Mouse (Mus musculus): ENCODE data around the gene Gabbr2. TPM values are rescaled to one million over a fixed set of nuclear protein-coding genes. Genes with fewer than 3 reads are reported as not detected.

The Gabbr2 gene
- polyA plus RNA-seq, 1 experiment, result not detected

DNA sequence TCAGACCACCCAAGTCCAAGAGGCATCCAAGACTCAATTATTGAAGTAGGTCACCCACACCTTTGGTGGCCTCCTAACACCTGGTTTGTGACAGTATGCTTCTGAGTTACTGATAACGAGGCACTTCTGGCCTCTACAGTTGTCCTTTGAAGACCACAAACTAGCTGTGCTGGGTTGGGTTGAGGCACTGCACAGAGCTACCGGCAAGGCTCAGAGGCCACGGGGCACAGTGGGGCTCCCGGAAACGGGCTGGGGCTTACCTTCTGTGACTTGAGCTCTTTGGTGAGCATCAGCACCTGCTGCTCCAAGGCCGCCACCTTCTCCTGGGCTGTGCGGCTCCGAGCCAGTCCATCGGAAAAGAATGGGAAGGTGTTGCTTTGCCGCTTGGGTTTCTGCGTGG is 363.6 kb downstream of the Gabbr2 start:
- no peak overlapping the region for H3K4me3 ChIP-seq (replicated peaks)
- H3K4me1 ChIP-seq, result peaks cover 67% of the 10 kb centered on the region
- H3K9me3 ChIP-seq, result no peaks in the 10 kb centered on the region
- no peaks in the 10 kb centered on the region for H3K27me3 ChIP-seq (replicated peaks)
- TF ChIP-seq GATA1 (IDR thresholded peaks at IDR 0.05; ENCODE audit: borderline replicate concordance, low read length) (no peak), FLI1 (IDR thresholded peaks at IDR 0.05; ENCODE audit: low read length) (no peak)
- H3K36me3 ChIP-seq (replicated peaks; ENCODE audit: low read length), result peaks cover 84% of the 10 kb centered on the region

DNA sequence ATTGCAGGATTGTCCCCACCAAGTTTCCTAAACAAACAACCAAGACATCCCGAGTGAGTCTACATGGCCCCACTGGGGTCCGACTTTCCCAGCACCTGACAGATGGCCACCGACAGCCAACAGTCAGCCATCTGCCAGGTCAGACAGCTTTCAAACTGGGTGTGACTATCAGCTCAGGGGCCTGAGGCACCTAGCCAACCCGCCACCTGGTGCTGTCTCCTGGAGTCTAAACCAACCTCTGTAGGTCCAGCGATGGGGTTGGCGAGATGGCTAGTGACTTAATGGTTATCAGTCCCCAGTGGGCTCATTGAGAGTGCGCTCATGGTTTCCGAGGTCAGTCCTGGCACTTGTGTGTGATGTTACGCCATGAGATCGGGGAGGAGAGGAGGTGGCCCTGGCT is 366.6 kb downstream of the Gabbr2 start:
- Histone ChIP-seq H3K4me3 (replicated peaks) (no peak overlapping the region), H3K27me3 (replicated peaks) (no peaks in the 10 kb centered on the region)
- TF ChIP-seq GATA1 (IDR thresholded peaks at IDR 0.05; ENCODE audit: borderline replicate concordance, low read length) (no peak), FLI1 (IDR thresholded peaks at IDR 0.05; ENCODE audit: low read length) (no peak)

DNA sequence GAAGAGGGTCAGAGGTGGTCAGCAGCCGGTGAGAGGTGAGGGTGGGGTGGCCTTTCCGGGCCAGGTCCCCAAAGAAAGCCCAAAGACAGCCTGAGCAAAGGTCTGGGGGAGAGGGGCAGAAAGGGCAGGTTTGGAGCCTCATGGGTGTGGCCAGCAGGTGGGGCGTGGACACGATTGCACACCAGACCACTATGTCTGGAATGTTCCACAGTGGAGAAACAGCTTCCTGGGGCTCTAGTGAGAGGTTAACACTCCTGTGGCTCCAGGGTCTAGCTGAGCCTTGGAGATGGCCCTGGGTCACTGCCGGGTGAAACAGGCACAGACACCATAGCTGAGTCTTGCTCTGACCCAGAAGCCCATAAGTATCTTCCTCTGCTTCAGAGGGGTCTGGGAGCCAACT is 368.7 kb downstream of the Gabbr2 start:
- H3K4me1 ChIP-seq, result peaks cover 64% of the 10 kb centered on the region
- no peaks in the 10 kb centered on the region for H3K27me3 ChIP-seq (replicated peaks)
- no peaks in the 10 kb centered on the region for H3K9me3 ChIP-seq
- peaks cover 95% of the 10 kb centered on the region for H3K36me3 ChIP-seq (replicated peaks; ENCODE audit: low read length)
- H3K4me3 ChIP-seq (replicated peaks), result no peak overlapping the region
- no peak for TF ChIP-seq FLI1 (IDR thresholded peaks at IDR 0.05; ENCODE audit: low read length)
- TF ChIP-seq GATA1 (IDR thresholded peaks at IDR 0.05; ENCODE audit: borderline replicate concordance, low read length), result no peak

More for the DNA sequence above, 366.6 kb downstream of the Gabbr2 start:
- peaks cover 95% of the 10 kb centered on the region for H3K36me3 ChIP-seq (replicated peaks; ENCODE audit: low read length)
- no peaks in the 10 kb centered on the region for H3K9me3 ChIP-seq
- H3K4me1 ChIP-seq, result peaks cover 58% of the 10 kb centered on the region

GRCm38 (mm10) chr4:46620946-46621345 is 370.7 kb downstream of the Gabbr2 start:
- H3K4me3 ChIP-seq (replicated peaks), result no peak overlapping the region

GRCm38 (mm10) chr4:46620330-46620729 is 371.3 kb downstream of the Gabbr2 start:
- Histone ChIP-seq H3K4me1 (peaks cover 51% of the 10 kb centered on the region), H3K9me3 (no peaks in the 10 kb centered on the region), H3K27me3 (replicated peaks) (no peaks in the 10 kb centered on the region), H3K4me3 (replicated peaks) (no peak overlapping the region), H3K36me3 (replicated peaks; ENCODE audit: low read length) (peaks cover 95% of the 10 kb centered on the region)
- TF ChIP-seq GATA1 (IDR thresholded peaks at IDR 0.05; ENCODE audit: borderline replicate concordance, low read length) (no peak), FLI1 (IDR thresholded peaks at IDR 0.05; ENCODE audit: low read length) (no peak)

More at GRCm38 (mm10) chr4:46620946-46621345, 370.7 kb downstream of the Gabbr2 start:
- Histone ChIP-seq H3K27me3 (replicated peaks) (no peaks in the 10 kb centered on the region), H3K36me3 (replicated peaks; ENCODE audit: low read length) (peaks cover 95% of the 10 kb centered on the region), H3K9me3 (no peaks in the 10 kb centered on the region), H3K4me1 (peaks cover 56% of the 10 kb centered on the region)
- TF ChIP-seq GATA1 (IDR thresholded peaks at IDR 0.05; ENCODE audit: borderline replicate concordance, low read length), result no peak
- no peak for TF ChIP-seq FLI1 (IDR thresholded peaks at IDR 0.05; ENCODE audit: low read length)

- peaks cover 67% of the 10 kb centered on the region for H3K4me1 ChIP-seq
- TF ChIP-seq FLI1 (IDR thresholded peaks at IDR 0.05; ENCODE audit: low read length) (no peak), GATA1 (IDR thresholded peaks at IDR 0.05; ENCODE audit: borderline replicate concordance, low read length) (no peak)
- no peak overlapping the region for H3K4me3 ChIP-seq (replicated peaks)
- no peaks in the 10 kb centered on the region for H3K9me3 ChIP-seq
- H3K36me3 ChIP-seq (replicated peaks; ENCODE audit: low read length), result peaks cover 96% of the 10 kb centered on the region
- H3K27me3 ChIP-seq (replicated peaks), result no peaks in the 10 kb centered on the region
These were observed 373.4 kb downstream of the Gabbr2 start for GRCm38 (mm10) chr4:46618196-46618817.

DNA sequence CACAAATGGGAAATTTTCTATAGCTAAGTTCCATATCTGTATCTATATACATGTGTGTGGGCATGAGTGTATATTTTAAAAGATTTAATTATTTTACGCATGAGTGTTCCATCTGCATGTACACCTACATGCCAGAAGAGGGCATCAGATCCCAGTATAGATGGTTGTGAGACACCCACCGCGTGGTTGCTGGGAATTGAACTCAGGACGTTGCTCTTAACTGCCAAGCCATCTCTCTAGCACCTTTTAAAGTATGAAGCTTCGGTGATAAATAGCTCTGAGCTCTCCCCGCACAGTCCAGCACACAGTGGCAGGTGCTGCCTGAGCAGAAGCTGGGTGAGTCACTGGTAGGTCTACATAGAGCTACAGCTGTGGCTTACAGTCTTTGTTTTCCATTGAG is 374.3 kb downstream of the Gabbr2 start:
- TF ChIP-seq GATA1 (IDR thresholded peaks at IDR 0.05; ENCODE audit: borderline replicate concordance, low read length) (no peak), FLI1 (IDR thresholded peaks at IDR 0.05; ENCODE audit: low read length) (no peak)
- Histone ChIP-seq H3K4me1 (peaks cover 72% of the 10 kb centered on the region), H3K9me3 (no peaks in the 10 kb centered on the region), H3K36me3 (replicated peaks; ENCODE audit: low read length) (peaks cover 96% of the 10 kb centered on the region), H3K27me3 (replicated peaks) (no peaks in the 10 kb centered on the region), H3K4me3 (replicated peaks) (no peak overlapping the region)

GRCm38 (mm10) chr4:46614641-46615040 is 377.0 kb downstream of the Gabbr2 start:
- TF ChIP-seq FLI1 (IDR thresholded peaks at IDR 0.05; ENCODE audit: low read length) (no peak), GATA1 (IDR thresholded peaks at IDR 0.05; ENCODE audit: borderline replicate concordance, low read length) (no peak)
- Histone ChIP-seq H3K27me3 (replicated peaks) (no peaks in the 10 kb centered on the region), H3K4me1 (peaks cover 60% of the 10 kb centered on the region), H3K36me3 (replicated peaks; ENCODE audit: low read length) (peaks cover 91% of the 10 kb centered on the region), H3K9me3 (no peaks in the 10 kb centered on the region), H3K4me3 (replicated peaks) (peak overlapping the region; percentile 57)

DNA sequence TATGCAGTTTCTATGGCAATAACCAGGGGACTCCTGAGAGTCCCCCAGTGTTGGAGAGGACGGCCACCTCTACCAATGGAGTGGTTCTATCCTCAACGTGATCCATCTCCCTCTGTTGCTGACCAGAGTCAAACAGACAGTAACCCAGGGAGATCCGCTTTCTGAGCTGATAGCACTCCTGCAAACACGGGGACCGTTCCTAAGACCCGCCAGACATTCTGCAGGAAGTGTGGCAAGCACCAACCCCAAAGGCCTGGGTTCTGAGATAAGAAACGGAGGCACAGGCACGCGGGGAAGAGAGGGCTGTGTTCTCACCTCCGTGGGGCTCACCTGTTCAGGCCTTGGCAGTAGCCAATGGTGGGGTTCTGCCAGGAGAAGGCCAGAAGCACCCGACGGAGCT is 378.1 kb downstream of the Gabbr2 start:
- no peak for TF ChIP-seq GATA1 (IDR thresholded peaks at IDR 0.05; ENCODE audit: borderline replicate concordance, low read length)
- TF ChIP-seq FLI1 (IDR thresholded peaks at IDR 0.05; ENCODE audit: low read length), result no peak
- Histone ChIP-seq H3K36me3 (replicated peaks; ENCODE audit: low read length) (peaks cover 91% of the 10 kb centered on the region), H3K9me3 (no peaks in the 10 kb centered on the region), H3K4me3 (replicated peaks) (no peak overlapping the region), H3K27me3 (replicated peaks) (no peaks in the 10 kb centered on the region), H3K4me1 (peaks cover 58% of the 10 kb centered on the region)

Other genes starting within 250 kb of the Gabbr2 start
- 0.13 TPM in 1 of 2 replicates, not detected in the other for gene Anks6, start 65.6 kb upstream of the Gabbr2 start, polyA plus RNA-seq (2012; ENCODE audit: insufficient read depth, low replicate concordance)
- 0.45 TPM in 1 of 2 replicates, not detected in the other for gene Galnt12, start 100.0 kb upstream of the Gabbr2 start, polyA plus RNA-seq (2012; ENCODE audit: insufficient read depth, low replicate concordance)
- 0.16 TPM in 1 of 2 replicates, not detected in the other for gene Col15a1, start 216.3 kb upstream of the Gabbr2 start, polyA plus RNA-seq (2012; ENCODE audit: insufficient read depth, low replicate concordance)

All from megakaryocyte, embryonic 14.5 days (primary cell).